Mouse (Mus musculus) intestine, embryonic 15.5 days (tissue): ENCODE data around the gene Arhgef39. TPM values are rescaled to one million over a fixed set of nuclear protein-coding genes. Genes with fewer than 3 reads are reported as not detected.

Experiments used
- polyA plus RNA-seq: library from polyadenylated mRNA; unstranded; fragments of >200 nt; fragmentation: Nextera tagmentation; extraction: Ambion mirVana; gene quantifications from 2 replicates; pipeline ENCODE4 v1.2.1, GENCODE M21; 2015

Arhgef39 gene
- polyA plus RNA-seq, 1 experiment from 2014 or later = 45.2 TPM

Other genes with a start within 250 kb of the Arhgef39 start
- gene Atp8b5, start 232.5 kb downstream of the Arhgef39 start, polyA plus RNA-seq = 0.85 and 1.1 TPM in 2 replicates
- 13.1 and 14.0 TPM in 2 replicates for gene Rusc2, start 117.7 kb downstream of the Arhgef39 start, polyA plus RNA-seq
- gene Fam166b, start 70.6 kb downstream of the Arhgef39 start, polyA plus RNA-seq = 0.28 TPM in 1 of 2 replicates, not detected in the other
- 6.8 and 7.9 TPM in 2 replicates for gene Tesk1, start 57.8 kb downstream of the Arhgef39 start, polyA plus RNA-seq
- gene Cd72, start 45.1 kb downstream of the Arhgef39 start, polyA plus RNA-seq = 2.7 and 2.9 TPM in 2 replicates
- gene Sit1, start 16.0 kb downstream of the Arhgef39 start, polyA plus RNA-seq = not detected in 2 replicates
- 98.8 and 102 TPM in 2 replicates for gene Ccdc107, start 6.8 kb downstream of the Arhgef39 start, polyA plus RNA-seq
- gene Car9, start 7.3 kb upstream of the Arhgef39 start, polyA plus RNA-seq = 18.0 and 30.0 TPM in 2 replicates
- gene Tpm2, start 24.1 kb upstream of the Arhgef39 start, polyA plus RNA-seq = 510 and 514 TPM in 2 replicates
- gene Creb3, start 62.6 kb upstream of the Arhgef39 start, polyA plus RNA-seq = 62.7 and 69.5 TPM in 2 replicates
- gene Tln1, start 63.0 kb upstream of the Arhgef39 start, polyA plus RNA-seq = 61.4 and 61.9 TPM in 2 replicates
- 20.9 and 23.3 TPM in 2 replicates for gene Rgp1, start 79.0 kb upstream of the Arhgef39 start, polyA plus RNA-seq
- gene Gba2, start 79.2 kb upstream of the Arhgef39 start, polyA plus RNA-seq = 13.7 and 15.4 TPM in 2 replicates
- 0.75 TPM in 1 of 2 replicates, not detected in the other for gene Msmp, start 84.8 kb upstream of the Arhgef39 start, polyA plus RNA-seq
- gene Npr2, start 132.2 kb upstream of the Arhgef39 start, polyA plus RNA-seq = 6.9 and 8.0 TPM in 2 replicates
- gene Spag8, start 153.9 kb upstream of the Arhgef39 start, polyA plus RNA-seq = 0.46 and 1.0 TPM in 2 replicates
- gene Hint2, start 156.8 kb upstream of the Arhgef39 start, polyA plus RNA-seq = 152 and 157 TPM in 2 replicates
- 3.3 and 3.5 TPM in 2 replicates for gene Tmem8b, start 169.3 kb upstream of the Arhgef39 start, polyA plus RNA-seq
- 2.9 and 3.6 TPM in 2 replicates for gene Fam221b, start 169.4 kb upstream of the Arhgef39 start, polyA plus RNA-seq
- gene Olfr70, start 201.1 kb upstream of the Arhgef39 start, polyA plus RNA-seq = not detected in 2 replicates
- gene Olfr71, start 210.6 kb upstream of the Arhgef39 start, polyA plus RNA-seq = not detected in 2 replicates
- 0.98 and 1.4 TPM in 2 replicates for gene Hrct1, start 227.5 kb upstream of the Arhgef39 start, polyA plus RNA-seq
- 0.16 and 0.21 TPM in 2 replicates for gene Spaar, start 230.3 kb upstream of the Arhgef39 start, polyA plus RNA-seq